16 mouse cellular contexts compared by ENCODE assay signal in genomic region chr6:34597316-34597715, GRCm38 (mm10). TPM values are rescaled to one million over a fixed set of nuclear protein-coding genes. Genes with fewer than 3 reads are reported as not detected.
DNase-seq lines count a peak whose midpoint lies in the region; ATAC-seq and TF ChIP-seq lines count a peak whose summit lies in the region.
"Had no signal": no experiment of that assay in that cellular context is flagged by ENCODE, and none has a peak within 500 bp of the region (broad histone marks: within the 10 kb centered on the region; RNA-seq: fewer than 3 reads in every experiment).

No protein-coding gene starts in this region.

- H3K27me3 ChIP-seq in heart, embryonic 16.5 days (ENCODE audit: control insufficient read depth, insufficient read depth, low read length): no peaks in the 10 kb centered on the region
- no peaks in the 10 kb centered on the region for H3K27me3 ChIP-seq in heart, embryonic 11.5 days (ENCODE audit: control insufficient read depth, insufficient read depth, low read length)
- H3K27me3 ChIP-seq in lung, postnatal 0 days (replicated peaks; ENCODE audit: insufficient read depth, low read length): no peaks in the 10 kb centered on the region
- no peaks in the 10 kb centered on the region for H3K27me3 ChIP-seq in intestine, embryonic 15.5 days (replicated peaks)
- H3K27me3 ChIP-seq: CH12.LX, Patski had no signal

- H3K4me2 ChIP-seq in heart, embryonic 16.5 days (ENCODE audit: low read depth, low read length): 0 out of 2 replicates have a peak overlapping the region, but pooled peaks have one; percentile 80
- H3K4me2 ChIP-seq in heart, embryonic 11.5 days: no peak overlapping the region
- no peak overlapping the region for H3K4me2 ChIP-seq in lung, postnatal 0 days (replicated peaks; ENCODE audit: low read depth, low read length)
- H3K4me2 ChIP-seq in intestine, embryonic 15.5 days (replicated peaks): peak overlapping the region; percentile 52

- WGBS in heart, embryonic 16.5 days: 70% methylated on average over 3 of the region's 3 CpGs
- 82% methylated on average over 3 of the region's 3 CpGs for WGBS in heart, embryonic 11.5 days (ENCODE audit: insufficient replicate concordance)
- 52% methylated on average over 3 of the region's 3 CpGs for WGBS in lung, postnatal 0 days
- 60% methylated on average over 3 of the region's 3 CpGs for WGBS in intestine, embryonic 15.5 days

- TF ChIP-seq CTCF in lung, postnatal 0 days (IDR thresholded peaks at IDR 0.05): no peak

- no peak overlapping the region for H3K4me3 ChIP-seq in heart, embryonic 16.5 days (ENCODE audit: low read length)
- H3K4me3 ChIP-seq in heart, embryonic 11.5 days (ENCODE audit: low read depth, low read length): no peak overlapping the region
- H3K4me3 ChIP-seq in lung, postnatal 0 days (ENCODE audit: low read depth, low read length): no peak overlapping the region
- H3K4me3 ChIP-seq in intestine, embryonic 15.5 days (replicated peaks): no peak overlapping the region

- no peak for DNase-seq in lung, postnatal 0 days (ENCODE audit: low spot score)
- no peak for DNase-seq in lung, postnatal 14 days
- DNase-seq in yolk sac, embryonic 10.5 days (ENCODE audit: low spot score): no peak
- no peak for DNase-seq in adipocyte (ENCODE audit: low spot score)
- DNase-seq: cerebellum, adult 18-20 months; gastrocnemius, postnatal 36 days; liver, postnatal 0 days; right cerebral cortex, adult 18-20 months; spleen, adult 18-20 months; thymus, adult 18-20 months had no signal

- H3K9ac ChIP-seq in heart, embryonic 16.5 days (ENCODE audit: low read length): no peak overlapping the region
- no peak overlapping the region for H3K9ac ChIP-seq in heart, embryonic 11.5 days (ENCODE audit: low read depth, low read length)
- H3K9ac ChIP-seq in lung, postnatal 0 days (replicated peaks; ENCODE audit: low read depth): no peak overlapping the region
- H3K9ac ChIP-seq in intestine, embryonic 15.5 days: no peak overlapping the region
- H3K9ac ChIP-seq: liver, postnatal 0 days had no signal

- no peaks in the 10 kb centered on the region for H3K9me3 ChIP-seq in heart, embryonic 16.5 days (replicated peaks; ENCODE audit: control insufficient read depth, low read length)
- H3K9me3 ChIP-seq in heart, embryonic 11.5 days (replicated peaks; ENCODE audit: control insufficient read depth, low read length): no peaks in the 10 kb centered on the region
- H3K9me3 ChIP-seq in lung, postnatal 0 days (ENCODE audit: low read length): no peaks in the 10 kb centered on the region
- no peaks in the 10 kb centered on the region for H3K9me3 ChIP-seq in intestine, embryonic 15.5 days

- H3K36me3 ChIP-seq in heart, embryonic 16.5 days (ENCODE audit: control insufficient read depth, insufficient read depth): no peaks in the 10 kb centered on the region
- no peaks in the 10 kb centered on the region for H3K36me3 ChIP-seq in heart, embryonic 11.5 days (ENCODE audit: control insufficient read depth, insufficient read depth, low read length)
- no peaks in the 10 kb centered on the region for H3K36me3 ChIP-seq in lung, postnatal 0 days (ENCODE audit: insufficient read depth, low read length)
- H3K36me3 ChIP-seq in intestine, embryonic 15.5 days: no peaks in the 10 kb centered on the region

- TF ChIP-seq EP300 in lung, postnatal 0 days (IDR thresholded peaks at IDR 0.05): no peak

- H3K4me1 ChIP-seq in heart, embryonic 16.5 days (ENCODE audit: control insufficient read depth, insufficient read depth, low read length): peaks cover 28% of the 10 kb centered on the region
- peaks cover 29% of the 10 kb centered on the region for H3K4me1 ChIP-seq in heart, embryonic 11.5 days (ENCODE audit: control insufficient read depth, insufficient read depth, low read length)
- H3K4me1 ChIP-seq in lung, postnatal 0 days (ENCODE audit: insufficient read depth, low read depth, low read length): peaks cover 12% of the 10 kb centered on the region; the same call in 1 of the 2 replicates
- H3K4me1 ChIP-seq in intestine, embryonic 15.5 days (replicated peaks): peaks cover 7% of the 10 kb centered on the region; the same call in 1 of the 2 replicates

- H3K27ac ChIP-seq in heart, embryonic 16.5 days (ENCODE audit: low read length): peak overlapping the region; percentile 89
- H3K27ac ChIP-seq in heart, embryonic 11.5 days (ENCODE audit: low read depth, low read length): no peak overlapping the region
- H3K27ac ChIP-seq in lung, postnatal 0 days (ENCODE audit: low read length): 0 out of 2 replicates have a peak overlapping the region, but pooled peaks have one; percentile 17
- peak overlapping the region; percentile 83 for H3K27ac ChIP-seq in intestine, embryonic 15.5 days

- no peak for ATAC-seq in heart, embryonic 16.5 days (replicated peaks; ENCODE audit: extremely low read depth, insufficient read depth, low FRiP score)
- ATAC-seq in heart, embryonic 11.5 days (replicated peaks; ENCODE audit: insufficient number of reproducible peaks, low FRiP score, low TSS enrichment): no peak
- no peak for ATAC-seq in lung, postnatal 0 days
- no peak for ATAC-seq in intestine, embryonic 15.5 days
- ATAC-seq: forebrain, postnatal 0 days; liver, postnatal 0 days had no signal

RNA-seq across cellular contexts. Expression of gene Cald1, which starts 1.0 kb away (rescaled TPM):
- polyA plus RNA-seq in heart, embryonic 16.5 days (2015; fragmentation: Nextera tagmentation; extraction: Ambion mirVana): 122 and 138 TPM in 2 replicates
- 144 and 167 TPM in 2 replicates for polyA plus RNA-seq in heart, embryonic 11.5 days (2014; fragmentation: Nextera tagmentation; extraction: Ambion mirVana)
- polyA plus RNA-seq in lung, postnatal 0 days (2015; fragmentation: Nextera tagmentation; extraction: Ambion mirVana): 249 and 273 TPM in 2 replicates
- polyA plus RNA-seq in intestine, embryonic 15.5 days (2015; fragmentation: Nextera tagmentation; extraction: Ambion mirVana): 338 and 366 TPM in 2 replicates

Comparison
In these comparisons a context has a peak if more than half of its experiments do, and no peak if none do; other contexts are left out.
1. H3K4me2 ChIP-seq: peak in heart, embryonic 16.5 days (single experiment) and intestine, embryonic 15.5 days (single experiment); none in heart, embryonic 11.5 days (single experiment) and lung, postnatal 0 days (single experiment).